Mouse (Mus musculus) hindbrain, embryonic 15.5 days (tissue): ENCODE measurements around the gene Orm2. TPM values are rescaled to one million over a fixed set of nuclear protein-coding genes. Genes with fewer than 3 reads are reported as not detected.

Experiments
- ATAC-seq: fragments of 200-750 bp; cut with Nextera tagmentation; 2 replicates; pipeline ENCODE4 v1.8.0; 2017; ENCODE audit warnings: low read depth, moderate number of reproducible peaks, moderate TSS enrichment; ENCODE audit not compliant: low FRiP score
- H3K27ac ChIP-seq: fragments of 300-500 bp; sonication (generic); replicated peaks from 2 replicates; pipeline ENCODE4 v1.5.1; 2015; ENCODE audit warnings: mild to moderate bottlenecking, inconsistent platforms
- H3K27me3 ChIP-seq: fragments of 300-500 bp; sonication (generic); 2 replicates; pipeline ENCODE4 v1.6.1; 2015; ENCODE audit warnings: control low read depth, inconsistent platforms
- H3K36me3 ChIP-seq: fragments of 300-500 bp; sonication (generic); 2 replicates; pipeline ENCODE4 v1.6.1; 2015; ENCODE audit warnings: control low read depth, inconsistent platforms
- H3K4me1 ChIP-seq: fragments of 300-500 bp; sonication (generic); replicated peaks from 2 replicates; pipeline ENCODE4 v1.6.1; 2015; ENCODE audit warnings: control low read depth, inconsistent platforms
- H3K4me2 ChIP-seq: fragments of 300-500 bp; sonication (generic); 2 replicates; pipeline ENCODE4 v1.6.1; 2015; ENCODE audit warnings: moderate library complexity, mild to moderate bottlenecking, inconsistent platforms
- H3K4me3 ChIP-seq: fragments of 300-500 bp; sonication (generic); 2 replicates; pipeline ENCODE4 v1.5.1; 2015; ENCODE audit warnings: mild to moderate bottlenecking, inconsistent platforms
- H3K9ac ChIP-seq: fragments of 300-500 bp; sonication (generic); 2 replicates; pipeline ENCODE4 v1.6.1; 2015; ENCODE audit warnings: inconsistent platforms
- H3K9me3 ChIP-seq: fragments of 300-500 bp; sonication (generic); 2 replicates; pipeline ENCODE4 v1.6.1; 2016; ENCODE audit warnings: control low read depth, inconsistent platforms
- WGBS: fragments of 180-500 bp; shearing (Covaris S2); methylation state at CpG from one replicate; pipeline ENCODE4 v1.1.7; 2015; 5-methylcytosine and 5-hydroxymethylcytosine counted together
- polyA plus RNA-seq: library from polyadenylated mRNA; unstranded; fragments of >200 nt; fragmentation: Nextera tagmentation; extraction: Ambion mirVana; gene quantifications from 2 replicates; pipeline ENCODE4 v1.2.1, GENCODE M21; 2015

Orm2 gene
- polyA plus RNA-seq, 1 experiment from 2014 or later: not detected

DNA sequence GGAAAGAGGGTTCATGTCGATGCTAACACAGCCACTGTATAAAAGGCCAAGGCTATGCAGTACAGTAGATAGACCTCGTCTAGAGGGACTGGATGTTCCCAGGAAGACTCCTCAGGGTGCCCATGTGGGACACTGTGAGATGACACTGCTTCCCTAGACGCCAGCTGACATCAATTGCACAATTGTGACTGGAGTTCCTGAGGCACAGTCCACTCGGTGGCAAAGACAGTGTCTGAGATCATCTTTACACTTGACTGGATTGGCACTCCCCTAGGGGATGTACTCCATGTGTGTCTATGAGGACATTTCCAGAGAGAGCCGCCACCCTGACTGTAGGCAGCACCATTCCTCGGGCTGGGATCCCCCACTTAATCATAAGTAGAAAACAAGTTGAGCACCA, 13.7 kb upstream of the Orm2 start:
- Histone ChIP-seq H3K9ac (no peak overlapping the region), H3K27ac (no peak overlapping the region), H3K36me3 (no peaks in the 10 kb centered on the region), H3K4me1 (no peaks in the 10 kb centered on the region), H3K27me3 (no peaks in the 10 kb centered on the region), H3K9me3 (no peaks in the 10 kb centered on the region), H3K4me2 (no peak overlapping the region), H3K4me3 (no peak overlapping the region)
- no peak for ATAC-seq
- WGBS: 69% methylated on average over 6 of the region's 6 CpGs

DNA sequence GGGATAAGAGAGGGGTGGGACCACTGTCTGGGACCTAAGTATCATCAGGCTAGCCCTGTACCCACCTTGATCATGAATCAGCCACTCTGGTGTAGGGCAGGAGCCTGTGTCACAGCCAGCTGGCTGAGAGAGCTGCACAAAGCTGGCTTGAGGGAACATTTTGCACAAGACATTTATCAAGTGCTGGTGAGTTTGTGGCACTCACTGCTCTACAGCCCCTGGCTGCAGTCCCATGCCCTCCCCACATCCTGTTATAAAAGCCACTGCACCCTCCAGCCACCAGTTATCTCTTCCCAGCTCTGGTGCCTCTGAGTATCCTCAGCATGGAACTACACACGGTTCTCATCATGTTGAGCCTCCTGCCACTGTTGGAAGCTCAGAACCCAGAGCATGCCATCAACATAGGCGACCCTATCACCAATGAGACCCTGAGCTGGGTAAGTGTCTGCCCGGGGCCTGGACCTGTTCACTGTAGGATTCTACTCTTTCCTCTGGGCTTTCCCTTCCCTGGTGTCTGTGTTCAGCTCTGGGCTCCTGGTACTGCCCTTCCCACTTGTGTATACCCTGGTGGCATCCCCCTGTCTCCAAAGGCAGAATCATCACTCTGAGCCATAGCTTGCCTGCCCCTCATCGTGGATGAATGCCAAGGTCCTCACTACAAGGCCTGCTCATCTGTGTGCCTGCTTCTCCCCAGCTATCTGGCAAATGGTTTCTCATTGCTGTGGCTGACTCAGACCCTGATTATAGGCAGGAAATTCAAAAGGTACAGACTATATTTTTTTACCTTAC, 6.2 kb upstream of the Orm2 start, which contains the start of gene Orm3:
Gene Orm3, plus strand, starts transcription at position 286 of the 789 bp plus-strand sequence.
- Histone ChIP-seq H3K4me1 (no peaks in the 10 kb centered on the region), H3K36me3 (no peaks in the 10 kb centered on the region), H3K4me2 (no peak within 1 kb of the TSS), H3K27ac (no peak within 1 kb of the TSS), H3K27me3 (no peaks in the 10 kb centered on the region), H3K4me3 (no peak within 1 kb of the TSS), H3K9me3 (no peaks in the 10 kb centered on the region), H3K9ac (no peak within 1 kb of the TSS)
- 77% methylated on average over 4 of the region's 4 CpGs for WGBS
- 0 out of 2 replicates have a peak, but pooled peaks have one; percentile 23 for ATAC-seq

DNA sequence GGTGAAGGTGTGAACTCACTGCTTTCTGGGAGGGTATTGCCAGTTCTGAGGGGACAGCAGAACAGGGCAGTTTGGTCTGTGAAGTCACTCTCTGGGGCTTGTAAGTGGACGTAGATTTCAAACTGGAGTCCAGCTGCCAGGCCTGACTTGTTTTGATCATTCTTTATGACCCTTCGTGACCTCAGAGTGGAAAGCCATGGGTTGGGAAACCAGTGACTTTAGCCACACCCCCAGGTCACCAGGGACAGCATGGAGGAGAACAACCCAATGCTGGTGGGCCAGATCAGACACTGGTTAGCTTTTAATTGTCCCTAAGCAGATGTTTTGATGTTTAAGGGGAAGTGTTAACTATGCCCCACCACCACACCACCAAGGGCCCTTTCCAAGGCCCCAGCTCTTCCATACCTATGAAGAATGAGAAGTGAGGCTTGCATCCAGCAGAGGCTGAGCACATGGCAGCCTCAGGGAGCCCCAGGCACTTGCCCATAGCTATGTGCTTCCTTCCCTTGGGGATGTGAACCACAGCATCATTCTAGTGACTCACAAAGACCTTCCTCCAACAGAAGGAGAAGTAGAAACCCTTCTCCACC, 5.2 kb upstream of the Orm2 start:
- ATAC-seq: no peak
- Histone ChIP-seq H3K4me2 (no peak overlapping the region), H3K4me1 (no peaks in the 10 kb centered on the region), H3K9me3 (no peaks in the 10 kb centered on the region), H3K4me3 (no peak overlapping the region), H3K9ac (no peak overlapping the region), H3K36me3 (no peaks in the 10 kb centered on the region), H3K27me3 (no peaks in the 10 kb centered on the region), H3K27ac (no peak overlapping the region)
- WGBS: 66% methylated on average over 2 of the region's 2 CpGs

- H3K36me3 ChIP-seq: no peaks in the 10 kb centered on the region
- 61% methylated on average over 6 of the region's 6 CpGs for WGBS
- H3K9me3 ChIP-seq: no peaks in the 10 kb centered on the region
- H3K27ac ChIP-seq: no peak overlapping the region
- no peak for ATAC-seq
- H3K4me2 ChIP-seq: no peak overlapping the region
- H3K9ac ChIP-seq: no peak overlapping the region
- H3K27me3 ChIP-seq: no peaks in the 10 kb centered on the region
- H3K4me1 ChIP-seq: no peaks in the 10 kb centered on the region
- no peak overlapping the region for H3K4me3 ChIP-seq
Observed at GRCm38 (mm10) chr4:63359861-63360260, 2.4 kb upstream of the Orm2 start.

GRCm38 (mm10) chr4:63368577-63368976, 6.3 kb downstream of the Orm2 start:
- Histone ChIP-seq H3K4me2 (no peak overlapping the region), H3K27ac (no peak overlapping the region), H3K27me3 (no peaks in the 10 kb centered on the region), H3K36me3 (no peaks in the 10 kb centered on the region), H3K4me1 (peaks cover 6% of the 10 kb centered on the region; the same call in 1 of the 2 replicates), H3K4me3 (no peak overlapping the region), H3K9me3 (no peaks in the 10 kb centered on the region), H3K9ac (no peak overlapping the region)
- 18% methylated on average over 4 of the region's 4 CpGs for WGBS
- ATAC-seq: peak; percentile 39

DNA sequence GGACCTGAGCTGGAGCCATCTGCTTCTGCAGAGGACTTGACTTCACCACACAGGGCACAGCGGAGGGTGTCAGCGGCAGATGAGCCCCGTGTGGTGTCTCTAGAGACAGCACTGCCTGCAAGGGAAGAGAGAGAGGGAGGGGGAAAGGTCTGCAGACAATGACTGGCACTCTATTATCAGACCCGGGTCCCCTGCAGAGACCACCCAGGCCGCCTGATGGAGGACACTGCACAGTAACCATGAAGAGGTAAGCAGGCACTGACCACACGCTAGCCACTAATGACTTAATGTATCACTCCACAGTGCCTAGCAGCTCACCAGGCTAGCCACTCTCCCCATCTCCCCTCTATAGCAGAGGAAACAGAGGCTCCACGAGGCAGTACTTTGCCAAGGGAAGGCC, 8.6 kb downstream of the Orm2 start:
- no peak for ATAC-seq
- H3K4me1 ChIP-seq: peaks cover 6% of the 10 kb centered on the region; the same call in 1 of the 2 replicates
- H3K27me3 ChIP-seq: no peaks in the 10 kb centered on the region
- no peak overlapping the region for H3K27ac ChIP-seq
- no peaks in the 10 kb centered on the region for H3K36me3 ChIP-seq
- no peak overlapping the region for H3K9ac ChIP-seq
- no peak overlapping the region for H3K4me2 ChIP-seq
- H3K4me3 ChIP-seq: no peak overlapping the region
- H3K9me3 ChIP-seq: no peaks in the 10 kb centered on the region
- 38% methylated on average over 7 of the region's 7 CpGs for WGBS

DNA sequence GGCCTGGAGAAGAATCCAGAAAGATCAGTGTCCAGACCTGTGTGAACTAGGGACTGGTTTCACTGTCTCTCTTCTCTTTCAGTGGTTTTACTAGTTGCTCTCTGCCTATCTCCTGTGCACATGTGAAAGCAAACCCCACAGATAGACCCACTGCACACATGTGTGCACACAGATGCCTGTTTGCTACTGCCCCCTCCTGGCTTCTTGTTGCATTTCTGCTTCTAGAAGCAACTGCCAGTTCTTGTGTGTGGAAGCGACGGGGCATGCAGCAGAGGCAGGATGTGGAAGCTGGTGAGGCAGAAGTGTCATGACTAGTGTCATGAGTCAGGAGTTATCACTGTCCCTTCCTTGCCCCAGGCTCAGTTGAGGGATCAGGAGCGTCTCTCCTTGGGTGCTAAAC, 9.6 kb downstream of the Orm2 start:
- WGBS: 62% methylated on average over 3 of the region's 3 CpGs
- Histone ChIP-seq H3K4me2 (no peak overlapping the region), H3K27me3 (no peaks in the 10 kb centered on the region), H3K4me1 (peaks cover 6% of the 10 kb centered on the region; the same call in 1 of the 2 replicates), H3K4me3 (no peak overlapping the region), H3K9me3 (no peaks in the 10 kb centered on the region), H3K36me3 (no peaks in the 10 kb centered on the region), H3K9ac (no peak overlapping the region), H3K27ac (no peak overlapping the region)
- ATAC-seq: no peak

DNA sequence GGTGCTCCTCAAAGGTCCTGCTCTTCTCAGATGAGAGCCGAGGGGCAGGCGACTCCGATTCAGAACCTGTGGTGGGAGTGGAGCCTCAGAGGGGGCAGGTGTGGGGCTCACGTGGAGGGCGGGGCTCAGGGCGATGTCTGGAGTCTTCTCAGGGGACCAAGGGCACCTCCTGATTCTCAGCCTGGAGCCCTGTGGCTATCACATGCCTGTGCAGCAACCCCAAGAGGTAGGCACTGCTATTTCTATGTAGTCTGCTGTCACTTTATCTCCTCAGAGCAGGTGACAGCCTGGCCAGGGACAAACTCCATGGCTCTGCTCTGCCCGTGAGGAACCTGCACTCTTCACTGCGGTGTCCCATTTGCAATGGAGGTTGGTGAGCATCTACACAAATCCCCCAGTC, 11.2 kb downstream of the Orm2 start:
- Histone ChIP-seq H3K4me1 (peaks cover 6% of the 10 kb centered on the region; the same call in 1 of the 2 replicates), H3K9me3 (no peaks in the 10 kb centered on the region), H3K4me2 (no peak overlapping the region), H3K9ac (no peak overlapping the region), H3K27ac (no peak overlapping the region), H3K27me3 (no peaks in the 10 kb centered on the region), H3K36me3 (0 out of 2 replicates have a peak, but pooled peaks cover 3% of the 10 kb centered on the region), H3K4me3 (no peak overlapping the region)
- no peak for ATAC-seq
- 87% methylated on average over 8 of the region's 8 CpGs for WGBS

DNA sequence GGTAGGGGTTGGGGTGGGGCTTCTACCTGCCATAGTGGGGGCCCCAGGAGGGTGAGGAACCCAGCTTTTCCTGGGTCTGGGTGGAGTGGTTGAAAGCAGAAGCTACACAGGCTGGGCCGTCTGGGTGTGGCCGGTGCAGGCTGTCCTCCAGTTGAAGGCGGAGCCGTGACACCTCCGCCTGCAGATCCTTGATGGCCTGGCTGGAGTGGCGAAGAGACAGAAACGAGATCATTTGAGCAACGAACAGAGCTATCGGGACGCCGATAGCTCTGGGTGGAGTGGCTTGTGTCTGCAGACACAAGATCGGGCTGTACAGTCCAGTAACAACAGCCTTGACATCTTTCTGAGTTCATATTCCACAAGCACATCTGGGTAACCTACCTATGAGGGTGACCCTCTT, 12.1 kb downstream of the Orm2 start:
- H3K4me2 ChIP-seq: no peak overlapping the region
- H3K9me3 ChIP-seq: no peaks in the 10 kb centered on the region
- ATAC-seq: no peak
- H3K4me3 ChIP-seq: no peak overlapping the region
- peaks cover 6% of the 10 kb centered on the region; the same call in 1 of the 2 replicates for H3K4me1 ChIP-seq
- WGBS: 91% methylated on average over 12 of the region's 12 CpGs
- H3K9ac ChIP-seq: no peak overlapping the region
- no peaks in the 10 kb centered on the region for H3K27me3 ChIP-seq
- H3K36me3 ChIP-seq: peaks cover 6% of the 10 kb centered on the region; the same call in 1 of the 2 replicates
- H3K27ac ChIP-seq: no peak overlapping the region

DNA sequence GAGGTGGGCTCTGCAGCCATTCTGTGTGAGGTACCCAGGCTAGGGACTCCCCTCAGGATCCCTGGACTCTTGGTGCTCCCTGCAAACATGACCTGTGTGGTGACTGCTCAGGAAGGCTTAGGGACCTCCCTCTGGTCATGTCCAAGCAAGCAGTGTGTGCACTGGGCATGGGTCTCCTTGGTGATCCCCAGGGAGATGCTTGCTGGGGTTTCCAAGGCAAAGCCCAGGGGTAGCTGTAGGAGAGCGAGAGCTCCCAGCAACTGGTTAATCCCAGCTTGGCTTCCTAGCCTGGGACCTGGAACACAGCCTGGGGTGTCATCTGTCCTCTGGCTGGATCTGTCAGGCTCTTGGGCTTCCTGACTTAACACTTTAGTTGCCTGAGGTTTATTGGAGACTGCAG, 13.1 kb downstream of the Orm2 start:
- H3K9me3 ChIP-seq: no peaks in the 10 kb centered on the region
- no peak overlapping the region for H3K4me3 ChIP-seq
- peaks cover 6% of the 10 kb centered on the region; the same call in 1 of the 2 replicates for H3K4me1 ChIP-seq
- H3K4me2 ChIP-seq: no peak overlapping the region
- WGBS: 61% methylated on average over 1 of the region's 1 CpGs
- no peak overlapping the region for H3K9ac ChIP-seq
- H3K36me3 ChIP-seq: peaks cover 7% of the 10 kb centered on the region; the same call in 1 of the 2 replicates
- H3K27me3 ChIP-seq: no peaks in the 10 kb centered on the region
- ATAC-seq: peak; percentile 68
- no peak overlapping the region for H3K27ac ChIP-seq

- H3K36me3 ChIP-seq: peaks cover 12% of the 10 kb centered on the region
- H3K9ac ChIP-seq: no peak overlapping the region
- H3K9me3 ChIP-seq: no peaks in the 10 kb centered on the region
- H3K4me3 ChIP-seq: no peak overlapping the region
- WGBS: 62% methylated on average over 7 of the region's 7 CpGs
- no peaks in the 10 kb centered on the region for H3K27me3 ChIP-seq
- no peak overlapping the region for H3K27ac ChIP-seq
- no peak overlapping the region for H3K4me2 ChIP-seq
- no peak for ATAC-seq
- no peaks in the 10 kb centered on the region for H3K4me1 ChIP-seq
Observed at GRCm38 (mm10) chr4:63377483-63377882, 15.2 kb downstream of the Orm2 start.

GRCm38 (mm10) chr4:63382676-63383369, 20.6 kb downstream of the Orm2 start:
- Histone ChIP-seq H3K4me1 (no peaks in the 10 kb centered on the region), H3K9me3 (no peaks in the 10 kb centered on the region), H3K4me3 (no peak overlapping the region), H3K9ac (no peak overlapping the region), H3K27me3 (no peaks in the 10 kb centered on the region), H3K36me3 (peaks cover 13% of the 10 kb centered on the region), H3K27ac (no peak overlapping the region), H3K4me2 (no peak overlapping the region)
- WGBS: 90% methylated on average over 4 of the region's 4 CpGs
- no peak for ATAC-seq
